Mouse (Mus musculus): ENCODE results near the gene 5830473C10Rik.

DNA sequence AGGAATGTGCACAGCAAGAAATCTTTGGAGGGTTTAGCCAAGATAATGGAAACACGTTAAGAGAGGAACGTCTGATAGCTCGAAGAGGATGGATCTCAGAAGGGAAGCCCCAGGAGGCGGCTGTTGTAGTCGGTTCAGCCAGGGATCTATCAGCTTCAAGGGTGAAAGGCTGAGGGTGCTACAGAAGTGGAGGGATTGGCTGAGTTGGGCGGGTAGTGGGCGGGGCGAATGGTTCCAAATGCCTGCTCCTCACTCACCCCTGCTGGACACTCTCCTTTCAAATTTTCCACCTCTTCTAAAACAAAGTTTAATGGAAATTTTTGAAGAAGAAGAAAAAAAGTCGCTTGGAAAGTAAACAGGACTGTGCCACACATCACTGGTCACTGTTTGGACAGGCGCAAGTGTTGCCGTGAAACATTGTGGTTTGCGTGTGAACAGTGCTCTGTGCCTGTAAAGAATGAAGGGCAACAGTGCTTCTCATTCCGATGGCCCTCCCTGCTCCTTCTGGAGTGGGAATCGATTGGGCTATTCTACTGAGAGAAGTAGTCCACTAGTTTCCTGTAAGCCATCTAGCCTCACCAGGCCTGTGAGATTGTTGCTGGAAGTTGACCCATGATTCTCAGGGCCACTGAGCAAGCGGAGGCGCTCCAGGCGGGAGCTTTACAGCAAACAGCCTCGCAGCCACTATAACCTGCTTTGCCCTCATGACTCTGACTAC, 64.0 kb downstream of the 5830473C10Rik start:
- TF ChIP-seq POLR2A (IDR thresholded peaks at IDR 0.05; ENCODE audit: low read depth, low read length) (no peak), CTCF (IDR thresholded peaks at IDR 0.05; ENCODE audit: extremely low read depth, insufficient read length, insufficient replicate concordance, low read depth, low read length) (no peak)
